Mouse (Mus musculus): ENCODE measurements around the gene 4930568D16Rik.

DNA sequence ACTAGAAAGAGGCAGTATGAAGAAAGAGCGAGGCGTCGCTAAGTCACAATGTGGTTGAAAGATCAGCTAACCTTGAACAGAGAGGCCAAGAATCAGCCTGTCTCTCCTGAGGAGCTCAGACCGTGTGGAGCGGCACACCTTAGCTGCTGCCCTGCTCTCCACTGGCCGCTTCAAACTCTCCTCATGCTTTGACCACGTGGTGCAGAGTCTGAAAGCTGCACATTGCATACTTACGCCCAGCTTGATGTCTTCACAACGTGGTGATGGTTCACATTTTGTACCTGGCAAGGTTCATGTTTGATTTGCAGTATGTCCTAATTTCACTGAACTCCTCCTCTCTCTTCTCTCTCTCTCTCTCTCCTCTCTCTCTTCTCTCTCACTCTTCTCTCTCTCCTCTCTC lies 11.8 kb upstream of the 4930568D16Rik start:
- TF ChIP-seq POLR2A (IDR thresholded peaks at IDR 0.05; ENCODE audit: low read depth, low read length) (no peak), CTCF (conservative IDR thresholded peaks at IDR 0.05; ENCODE audit: insufficient read depth, insufficient read length, low read depth, low read length) (no peak)

Measured in kidney, adult 2 months (tissue).